Mouse (Mus musculus): ENCODE measurements around the gene Htr7. TPM values are rescaled to one million over a fixed set of nuclear protein-coding genes. Genes with fewer than 3 reads are reported as not detected.

The Htr7 gene
- total and polyA plus RNA-seq, 2 experiments from 2014 or later, result 15.4 to 28.8 TPM

GRCm38 (mm10) chr19:36014836-36015235 is 42.5 kb downstream of the Htr7 start:
- no peaks in the 10 kb centered on the region for H3K27me3 ChIP-seq (ENCODE audit: insufficient read depth, low read length)
- DNase-seq (ENCODE audit: low spot score) (no peak), ATAC-seq (ENCODE audit: low FRiP score) (no peak)
- H3K9ac ChIP-seq (replicated peaks; ENCODE audit: low read length, poor library complexity, severe bottlenecking), result no peak overlapping the region
- no peaks in the 10 kb centered on the region for H3K4me1 ChIP-seq (ENCODE audit: insufficient read depth, low read length)
- H3K4me2 ChIP-seq (ENCODE audit: low read depth, low read length, poor library complexity, severe bottlenecking), result no peak overlapping the region
- no peak overlapping the region for H3K4me3 ChIP-seq (ENCODE audit: low read depth, low read length)
- no peak for TF ChIP-seq CTCF (IDR thresholded peaks at IDR 0.05)
- H3K36me3 ChIP-seq (ENCODE audit: insufficient read depth, low read length), result no peaks in the 10 kb centered on the region
- no peak overlapping the region for H3K27ac ChIP-seq (ENCODE audit: low read depth, low read length)
- 27% methylated on average over 3 of the region's 3 CpGs for WGBS
- H3K9me3 ChIP-seq (ENCODE audit: low read length), result no peaks in the 10 kb centered on the region

- H3K27me3 ChIP-seq (ENCODE audit: insufficient read depth, low read length), result no peaks in the 10 kb centered on the region
- WGBS, result 80% methylated on average over 6 of the region's 6 CpGs
- ATAC-seq (ENCODE audit: low FRiP score) (no peak), DNase-seq (ENCODE audit: low spot score) (no peak)
- H3K9me3 ChIP-seq (ENCODE audit: low read length), result no peaks in the 10 kb centered on the region
- no peak overlapping the region for H3K4me3 ChIP-seq (ENCODE audit: low read depth, low read length)
- H3K36me3 ChIP-seq (ENCODE audit: insufficient read depth, low read length), result no peaks in the 10 kb centered on the region
- no peak for TF ChIP-seq CTCF (IDR thresholded peaks at IDR 0.05)
- H3K4me1 ChIP-seq (ENCODE audit: insufficient read depth, low read length), result 0 out of 2 replicates have a peak, but pooled peaks cover 4% of the 10 kb centered on the region
- no peak overlapping the region for H3K27ac ChIP-seq (ENCODE audit: low read depth, low read length)
- H3K9ac ChIP-seq (replicated peaks; ENCODE audit: low read length, poor library complexity, severe bottlenecking), result no peak overlapping the region
- H3K4me2 ChIP-seq (ENCODE audit: low read depth, low read length, poor library complexity, severe bottlenecking), result no peak overlapping the region
Measured at GRCm38 (mm10) chr19:36006277-36006676, 51.0 kb downstream of the Htr7 start.

GRCm38 (mm10) chr19:36004961-36005360 is 52.3 kb downstream of the Htr7 start:
- Histone ChIP-seq H3K4me2 (ENCODE audit: low read depth, low read length, poor library complexity, severe bottlenecking) (no peak overlapping the region), H3K27ac (ENCODE audit: low read depth, low read length) (no peak overlapping the region), H3K36me3 (ENCODE audit: insufficient read depth, low read length) (no peaks in the 10 kb centered on the region), H3K9ac (replicated peaks; ENCODE audit: low read length, poor library complexity, severe bottlenecking) (no peak overlapping the region), H3K4me1 (ENCODE audit: insufficient read depth, low read length) (0 out of 2 replicates have a peak, but pooled peaks cover 4% of the 10 kb centered on the region), H3K4me3 (ENCODE audit: low read depth, low read length) (no peak overlapping the region), H3K9me3 (ENCODE audit: low read length) (no peaks in the 10 kb centered on the region), H3K27me3 (ENCODE audit: insufficient read depth, low read length) (no peaks in the 10 kb centered on the region)
- DNase-seq (ENCODE audit: low spot score) (no peak), ATAC-seq (ENCODE audit: low FRiP score) (no peak)
- no peak for TF ChIP-seq CTCF (IDR thresholded peaks at IDR 0.05)
- 59% methylated on average over 2 of the region's 2 CpGs for WGBS

DNA sequence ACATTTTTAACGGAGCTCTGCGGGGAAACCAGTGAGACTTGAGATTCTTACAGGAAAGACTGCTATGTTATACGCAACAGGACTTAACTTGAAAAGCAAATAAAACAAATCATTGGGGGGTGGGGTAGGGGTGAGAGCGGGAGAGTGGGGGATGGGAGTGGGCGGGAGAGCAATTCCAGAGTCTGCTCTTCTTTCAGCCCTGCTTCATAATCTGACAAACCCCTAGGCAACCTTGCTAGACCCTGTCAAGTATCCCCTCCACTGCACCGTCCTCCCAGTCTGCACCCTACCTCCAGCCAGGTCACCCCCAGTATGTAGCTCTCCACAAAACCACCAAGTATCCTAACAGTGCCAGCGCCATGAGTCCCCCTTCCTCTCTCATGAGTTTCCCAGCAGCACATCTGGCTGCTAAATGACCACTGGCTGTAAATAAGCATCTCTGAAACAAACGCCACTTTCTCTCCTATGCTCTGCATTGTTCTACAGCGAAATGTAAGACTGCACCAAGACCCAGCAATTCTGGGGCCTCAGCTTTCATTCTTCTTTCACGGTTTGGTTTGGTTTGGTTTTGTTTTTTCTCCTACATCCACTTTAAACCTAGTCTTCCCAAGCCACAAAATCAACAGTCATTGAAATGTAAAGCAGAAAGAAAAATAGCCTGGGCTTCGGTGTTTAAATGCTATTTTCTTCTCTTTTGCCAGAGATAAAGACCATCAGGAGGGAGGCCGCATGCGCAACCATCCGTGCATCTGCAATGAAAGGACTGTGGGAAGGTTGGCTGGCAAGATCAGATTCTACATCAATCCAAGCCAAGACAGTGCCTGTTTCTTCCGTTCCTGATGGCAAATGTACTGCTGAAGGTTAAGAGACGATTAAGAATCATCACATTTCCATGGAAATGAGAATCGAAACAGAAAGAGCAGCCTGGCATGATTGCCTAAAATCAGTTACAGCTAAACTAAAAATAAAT is 54.5 kb downstream of the Htr7 start:
- ATAC-seq (ENCODE audit: low FRiP score) (no peak), DNase-seq (ENCODE audit: low spot score) (peak; percentile 34)
- no peak overlapping the region for H3K4me3 ChIP-seq (ENCODE audit: low read depth, low read length)
- no peak overlapping the region for H3K4me2 ChIP-seq (ENCODE audit: low read depth, low read length, poor library complexity, severe bottlenecking)
- no peaks in the 10 kb centered on the region for H3K27me3 ChIP-seq (ENCODE audit: insufficient read depth, low read length)
- H3K4me1 ChIP-seq (ENCODE audit: insufficient read depth, low read length), result 0 out of 2 replicates have a peak, but pooled peaks cover 4% of the 10 kb centered on the region
- H3K36me3 ChIP-seq (ENCODE audit: insufficient read depth, low read length), result no peaks in the 10 kb centered on the region
- H3K27ac ChIP-seq (ENCODE audit: low read depth, low read length), result peak overlapping the region; percentile 38
- no peak for TF ChIP-seq CTCF (IDR thresholded peaks at IDR 0.05)
- H3K9me3 ChIP-seq (ENCODE audit: low read length), result no peaks in the 10 kb centered on the region
- 44% methylated on average over 17 of the region's 17 CpGs for WGBS
- 0 out of 2 replicates have a peak overlapping the region, but pooled peaks have one; percentile 29 for H3K9ac ChIP-seq (replicated peaks; ENCODE audit: low read length, poor library complexity, severe bottlenecking)

- Histone ChIP-seq H3K27ac (ENCODE audit: low read depth, low read length) (no peak overlapping the region), H3K4me3 (ENCODE audit: low read depth, low read length) (no peak overlapping the region), H3K27me3 (ENCODE audit: insufficient read depth, low read length) (no peaks in the 10 kb centered on the region), H3K4me1 (ENCODE audit: insufficient read depth, low read length) (0 out of 2 replicates have a peak, but pooled peaks cover 4% of the 10 kb centered on the region), H3K9ac (replicated peaks; ENCODE audit: low read length, poor library complexity, severe bottlenecking) (no peak overlapping the region), H3K4me2 (ENCODE audit: low read depth, low read length, poor library complexity, severe bottlenecking) (no peak overlapping the region), H3K9me3 (ENCODE audit: low read length) (no peaks in the 10 kb centered on the region), H3K36me3 (ENCODE audit: insufficient read depth, low read length) (no peaks in the 10 kb centered on the region)
- DNase-seq (ENCODE audit: low spot score), result peak; percentile 9
- TF ChIP-seq CTCF (IDR thresholded peaks at IDR 0.05), result peak; percentile 67
- 29% methylated on average over 1 of the region's 1 CpGs for WGBS
- no peak for ATAC-seq (ENCODE audit: low FRiP score)
Measured at GRCm38 (mm10) chr19:36001512-36001911, 55.8 kb downstream of the Htr7 start.

DNA sequence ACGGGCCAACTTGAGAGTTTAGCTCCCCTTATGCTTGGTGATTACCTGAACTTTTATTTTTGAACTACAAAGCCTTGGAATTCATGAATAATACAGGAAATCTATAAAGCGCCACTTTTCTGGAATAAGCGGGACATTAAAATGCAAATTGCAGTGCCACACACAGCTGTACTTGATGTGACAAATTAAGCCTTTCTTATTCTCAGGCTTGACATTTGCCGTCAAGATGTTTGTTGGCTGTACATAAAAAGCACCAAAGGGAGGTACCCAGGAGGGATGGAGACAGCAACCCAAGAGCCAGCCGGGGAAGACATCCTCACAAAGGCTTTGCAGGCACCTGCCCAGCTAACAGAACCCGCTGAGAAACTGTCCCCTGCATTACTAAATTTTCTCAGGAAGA is 56.4 kb downstream of the Htr7 start:
- ATAC-seq (ENCODE audit: low FRiP score), result no peak
- H3K4me2 ChIP-seq (ENCODE audit: low read depth, low read length, poor library complexity, severe bottlenecking), result no peak overlapping the region
- H3K9ac ChIP-seq (replicated peaks; ENCODE audit: low read length, poor library complexity, severe bottlenecking), result no peak overlapping the region
- no peaks in the 10 kb centered on the region for H3K36me3 ChIP-seq (ENCODE audit: insufficient read depth, low read length)
- TF ChIP-seq CTCF (IDR thresholded peaks at IDR 0.05), result no peak
- H3K4me1 ChIP-seq (ENCODE audit: insufficient read depth, low read length), result 0 out of 2 replicates have a peak, but pooled peaks cover 4% of the 10 kb centered on the region
- H3K27ac ChIP-seq (ENCODE audit: low read depth, low read length), result no peak overlapping the region
- H3K4me3 ChIP-seq (ENCODE audit: low read depth, low read length), result no peak overlapping the region
- WGBS, result 36% methylated on average over 6 of the region's 6 CpGs
- DNase-seq (ENCODE audit: low spot score), result no peak
- no peaks in the 10 kb centered on the region for H3K9me3 ChIP-seq (ENCODE audit: low read length)
- no peaks in the 10 kb centered on the region for H3K27me3 ChIP-seq (ENCODE audit: insufficient read depth, low read length)
